Mouse (Mus musculus) left cerebral cortex, postnatal 10 days (tissue): ENCODE results near the gene Dhx15. TPM values are rescaled to one million over a fixed set of nuclear protein-coding genes. Genes with fewer than 3 reads are reported as not detected.
A peak's percentile ranks its signal among the peaks of the same experiment; 100 is the strongest.
"Not testable (repeated sequence)": the region's sequence is repeated elsewhere in the genome, so short reads cannot be mapped to it uniquely, and the experiment has no call there.

Experiments used
- DNase-seq, 2 experiments: peaks; one replicate each; pipeline ENCODE4 v3.0.0; 2021 to 2022; ENCODE audit warnings: low spot score in 2 of 2, mixed read lengths in 1 of 2; ENCODE audit errors: extremely low spot score in 1 of 2
- intact Hi-C: fragments of 180-260 bp; cut with DNase I; formaldehyde crosslinking; loops from one replicate; pipeline ENCODE4 v1.15.1; 2025
- total RNA-seq, 2 experiments: library from RNA; stranded (reverse); gene quantifications; 2 replicates each; pipeline ENCODE4 v1.2.3; 2021

Gene Dhx15
- total RNA-seq, result 10 to 100 TPM; 91.4 to 93.3 TPM

DNA sequence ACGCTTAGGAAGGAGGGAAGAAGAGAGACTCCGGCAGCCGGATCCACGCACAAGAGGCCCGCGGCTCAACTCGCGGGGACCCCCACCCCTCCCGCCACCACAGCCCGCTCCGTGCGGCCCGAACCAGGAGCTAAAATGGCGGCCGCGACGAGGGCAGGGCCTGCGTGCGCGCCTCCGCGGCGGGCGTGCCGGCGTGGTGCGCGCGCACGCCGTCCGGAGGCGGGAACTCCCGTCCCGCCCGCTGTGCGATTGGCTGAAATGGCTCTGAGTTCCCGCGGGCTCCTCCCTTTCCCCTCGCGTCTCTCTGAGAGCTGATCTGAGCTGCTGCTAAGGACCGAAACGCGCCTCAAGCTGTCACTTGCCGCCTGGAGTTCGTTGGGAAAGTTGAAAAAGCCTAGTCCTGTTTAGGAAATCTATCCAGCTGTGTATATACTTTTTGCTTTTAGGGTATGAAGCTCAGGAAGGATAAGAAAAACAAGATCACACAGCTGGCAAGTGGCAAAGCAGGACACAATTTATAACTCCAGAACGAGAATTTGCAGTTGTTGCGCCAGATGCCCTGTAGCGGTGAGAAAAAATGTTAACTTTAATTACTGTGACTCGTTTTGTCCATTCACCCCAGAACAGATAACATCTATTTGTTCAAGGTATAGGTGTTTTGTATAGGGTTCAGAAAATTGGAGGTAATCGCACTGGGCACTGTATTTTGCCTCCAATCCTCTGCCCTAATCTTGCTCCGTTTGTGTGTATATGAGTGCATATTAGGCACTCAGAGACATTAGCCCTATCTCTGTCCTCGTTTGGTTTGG is at the start of gene Dhx15:
Gene Dhx15 (minus strand): TSS at position 144 of the 809 bp plus-strand sequence.
- DNase-seq, result peak; percentile 90 to 95
- intact Hi-C loops, result no loop called here

DNA sequence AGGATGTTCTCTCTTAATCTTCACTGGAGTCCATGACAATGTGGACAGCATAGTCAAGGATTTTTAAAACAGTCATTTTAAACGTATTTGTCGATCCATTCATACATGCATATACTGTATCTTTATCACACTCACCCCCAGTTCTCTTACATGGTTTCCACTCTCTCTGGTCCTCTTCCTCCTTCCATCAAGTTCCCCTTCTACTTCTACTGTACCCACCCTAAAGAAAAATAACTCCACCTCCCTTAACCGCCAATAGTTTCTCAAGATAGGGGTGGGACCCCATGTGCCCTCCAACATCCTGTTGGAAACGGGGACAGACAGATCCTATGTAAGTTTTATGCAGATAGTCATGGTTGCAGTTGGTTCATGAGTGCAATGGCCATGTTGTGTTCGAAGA is 48.6 kb upstream of the Dhx15 start:
- no peak for DNase-seq
- intact Hi-C loops, result no loop called here

DNA sequence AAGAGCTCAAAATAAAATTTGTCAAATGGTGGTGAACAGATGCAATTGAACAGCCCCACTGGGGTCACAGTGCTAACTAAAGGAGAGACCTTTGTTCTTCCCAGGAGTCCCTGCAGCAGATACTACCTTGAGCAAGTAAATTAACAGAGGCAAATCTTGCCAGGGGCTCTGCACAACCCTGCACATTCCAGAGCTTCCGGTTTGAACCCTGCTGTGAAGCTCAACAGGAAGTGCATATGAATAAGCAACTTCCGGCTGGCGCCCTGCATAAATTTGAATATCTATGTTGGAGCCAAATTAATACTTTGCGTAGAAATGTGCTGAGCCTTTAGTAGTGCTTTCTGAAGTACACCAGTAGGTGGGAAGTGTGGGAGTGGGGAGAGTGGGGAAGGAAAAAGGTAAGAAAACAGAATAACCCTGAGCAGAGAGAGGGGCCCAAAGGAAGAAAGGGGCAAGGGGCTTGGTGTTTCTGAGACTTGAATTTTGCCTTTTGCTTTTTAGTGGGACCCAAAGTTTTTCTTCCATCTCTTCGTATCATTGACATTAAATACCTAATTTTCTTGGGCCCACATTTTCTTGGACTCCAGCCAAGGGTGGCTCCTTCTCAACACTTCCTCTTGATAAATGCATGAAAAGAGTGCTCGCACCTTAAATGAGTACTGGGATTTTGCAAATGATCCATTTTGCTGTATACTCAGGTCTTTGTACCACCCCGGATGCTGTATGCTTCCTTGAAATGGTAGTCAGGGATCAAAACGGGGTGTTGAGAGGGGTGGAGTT is 47.8 kb upstream of the Dhx15 start:
- DNase-seq, result no peak
- intact Hi-C loops, result no loop called here

DNA sequence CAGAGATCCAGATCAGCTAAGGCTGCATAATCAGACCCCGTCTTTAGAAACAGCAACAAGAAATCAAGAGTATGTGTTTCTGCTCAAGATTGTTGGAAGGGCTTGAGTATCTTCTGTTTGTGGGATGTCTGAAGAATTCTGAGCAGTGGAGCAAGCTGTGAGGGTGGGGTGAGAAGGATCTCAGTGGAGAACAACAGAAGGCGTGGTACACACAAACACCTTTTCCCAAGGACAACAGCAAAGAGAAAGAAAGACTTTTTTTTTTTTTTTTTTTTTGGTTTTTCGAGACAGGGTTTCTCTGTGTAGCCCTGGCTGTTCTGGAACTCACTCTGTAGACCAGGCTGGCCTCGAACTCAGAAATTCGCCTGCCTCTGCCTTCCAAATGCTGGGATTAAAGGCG is 46.3 kb upstream of the Dhx15 start:
- intact Hi-C loops, DNase-seq: not testable (repeated sequence)

DNA sequence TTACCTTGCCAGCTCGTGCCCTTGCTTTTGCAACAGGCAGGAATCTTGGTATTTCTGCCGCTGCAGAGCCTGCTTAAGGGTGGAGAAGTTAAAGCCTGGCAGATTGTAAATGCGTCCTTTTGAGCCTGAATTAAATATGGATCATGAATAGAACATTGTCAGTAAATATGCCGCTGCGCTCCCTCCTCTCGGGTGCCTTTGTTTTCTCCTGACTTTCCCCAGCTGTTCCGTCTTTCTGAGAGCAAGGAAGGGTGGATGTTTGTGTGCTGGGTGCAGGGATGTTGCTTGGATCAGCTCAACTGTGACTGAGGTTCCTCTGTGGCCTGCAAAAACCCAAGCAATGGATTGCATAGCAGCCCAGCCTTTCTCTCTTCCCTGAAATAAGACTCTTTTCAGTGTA is 44.3 kb upstream of the Dhx15 start:
- DNase-seq, result no peak
- intact Hi-C loops, result no loop called here

DNA sequence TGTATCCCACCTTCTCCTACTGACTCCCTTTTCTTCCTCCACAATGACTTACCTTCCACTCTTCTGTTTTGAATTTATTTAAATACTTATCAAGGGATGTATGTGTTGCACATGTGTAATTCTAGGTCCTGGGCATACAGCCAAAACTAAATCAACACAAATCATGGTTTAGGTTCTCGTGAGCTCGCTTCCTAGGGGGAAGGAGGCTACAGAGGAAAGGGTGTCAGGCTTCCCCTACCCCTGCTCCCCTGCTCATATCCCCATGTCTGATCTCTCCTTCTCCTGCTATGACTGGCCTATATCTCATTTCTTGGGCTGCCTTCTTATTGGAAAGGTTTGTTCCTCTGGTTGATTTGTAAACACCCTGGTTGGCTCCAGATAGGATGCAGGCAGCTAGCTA is 43.6 kb upstream of the Dhx15 start:
- no peak for DNase-seq
- intact Hi-C loops, result no loop called here

DNA sequence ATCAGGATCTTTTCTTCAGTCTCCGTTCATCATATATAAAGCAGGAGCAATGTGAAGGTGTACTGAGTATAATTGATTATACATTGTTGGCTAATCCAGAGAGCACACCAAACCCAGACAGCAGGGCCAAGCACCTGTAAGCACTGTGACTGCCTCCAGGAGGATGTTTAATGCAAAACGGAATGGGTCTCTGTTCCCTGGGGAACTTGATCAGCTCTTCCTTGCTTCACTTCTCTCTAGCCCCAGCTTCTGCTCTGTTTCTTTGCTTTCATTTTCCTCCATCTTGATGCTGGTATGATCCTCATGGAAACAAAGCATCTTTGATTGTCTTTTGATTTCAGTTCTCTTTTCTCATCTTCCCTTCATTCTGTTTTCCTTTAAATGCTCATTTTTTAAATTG is 42.3 kb upstream of the Dhx15 start:
- intact Hi-C loops, result no loop called here
- no peak for DNase-seq

DNA sequence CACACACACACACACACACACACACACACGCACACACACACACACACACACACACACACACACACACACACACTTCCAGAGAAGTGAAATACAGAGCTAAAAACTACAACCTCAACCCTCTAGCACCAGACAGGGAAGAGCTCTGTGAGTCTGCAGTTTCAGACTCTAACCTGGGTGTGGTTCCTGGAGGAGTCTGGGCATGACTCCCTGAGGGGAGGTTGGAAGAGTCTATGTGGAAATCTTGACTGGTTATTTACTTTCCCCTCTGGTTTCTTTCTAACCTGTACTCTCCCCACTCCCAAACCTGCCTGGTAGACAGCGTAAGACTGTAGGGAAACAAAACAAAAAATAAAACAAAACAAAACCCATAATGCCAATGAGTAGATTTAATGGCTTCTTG is 41.9 kb upstream of the Dhx15 start:
- intact Hi-C loops, result no loop called here
- DNase-seq, result no peak

DNA sequence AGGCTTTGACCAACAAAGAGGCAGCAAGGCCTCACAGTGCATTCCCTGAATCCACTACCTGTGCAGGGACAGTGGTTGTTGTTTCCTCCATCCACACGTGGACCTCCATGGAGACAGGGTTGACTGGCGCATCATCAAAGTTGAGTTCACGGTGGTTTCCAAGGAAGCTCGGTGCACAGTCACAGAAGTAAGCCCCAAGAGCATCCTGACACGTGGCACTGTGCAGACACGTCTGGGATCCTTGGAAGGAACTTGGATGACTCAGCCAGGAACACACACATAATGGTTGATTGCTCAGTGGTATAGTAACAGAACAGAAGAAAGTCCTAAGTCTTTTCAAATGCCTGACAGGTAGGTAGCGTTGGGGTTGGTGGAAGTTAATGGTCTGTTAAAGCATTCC is 40.2 kb upstream of the Dhx15 start:
- no peak for DNase-seq
- intact Hi-C loops, result no loop called here

DNA sequence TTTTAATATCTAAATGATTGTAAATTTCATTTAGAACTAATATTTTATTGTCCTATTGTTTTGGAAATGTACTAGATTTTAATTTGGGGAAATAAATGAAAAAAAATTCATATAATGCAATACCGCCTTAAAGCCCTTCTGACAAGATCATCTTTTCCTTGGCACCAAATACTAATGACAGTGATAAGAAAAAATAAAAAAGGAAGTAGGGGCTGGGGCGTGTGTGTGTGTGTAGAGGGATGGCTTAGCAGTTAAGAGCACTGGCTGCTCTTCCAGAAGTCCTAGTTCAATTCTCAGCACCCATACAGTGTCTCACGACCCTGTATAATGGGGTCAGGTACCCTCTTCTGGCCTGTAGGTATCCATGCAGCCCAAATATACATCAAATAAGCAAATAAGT is 36.4 kb upstream of the Dhx15 start:
- DNase-seq, result no peak
- intact Hi-C loops, result no loop called here

DNA sequence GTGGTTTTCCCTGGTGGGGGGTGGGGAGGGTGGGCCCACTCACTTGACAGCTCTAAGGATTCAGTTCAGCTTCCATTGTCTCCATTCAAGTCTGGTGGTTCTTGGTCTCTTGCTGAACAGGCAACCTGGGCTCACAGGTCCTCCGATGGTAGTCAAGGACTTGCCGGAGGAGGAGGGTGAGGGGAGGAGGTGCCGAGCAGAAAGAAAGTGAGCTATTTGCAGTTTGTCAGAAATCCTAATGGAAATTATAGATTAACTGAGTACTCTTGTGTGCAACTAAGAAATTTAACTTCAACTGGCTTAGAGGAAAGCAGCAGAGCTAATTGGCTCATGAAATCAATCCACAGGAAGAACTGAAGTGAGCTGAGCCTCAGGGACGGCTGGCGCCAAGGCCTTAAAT is 31.3 kb upstream of the Dhx15 start:
- intact Hi-C loops, result no loop called here
- no peak for DNase-seq

DNA sequence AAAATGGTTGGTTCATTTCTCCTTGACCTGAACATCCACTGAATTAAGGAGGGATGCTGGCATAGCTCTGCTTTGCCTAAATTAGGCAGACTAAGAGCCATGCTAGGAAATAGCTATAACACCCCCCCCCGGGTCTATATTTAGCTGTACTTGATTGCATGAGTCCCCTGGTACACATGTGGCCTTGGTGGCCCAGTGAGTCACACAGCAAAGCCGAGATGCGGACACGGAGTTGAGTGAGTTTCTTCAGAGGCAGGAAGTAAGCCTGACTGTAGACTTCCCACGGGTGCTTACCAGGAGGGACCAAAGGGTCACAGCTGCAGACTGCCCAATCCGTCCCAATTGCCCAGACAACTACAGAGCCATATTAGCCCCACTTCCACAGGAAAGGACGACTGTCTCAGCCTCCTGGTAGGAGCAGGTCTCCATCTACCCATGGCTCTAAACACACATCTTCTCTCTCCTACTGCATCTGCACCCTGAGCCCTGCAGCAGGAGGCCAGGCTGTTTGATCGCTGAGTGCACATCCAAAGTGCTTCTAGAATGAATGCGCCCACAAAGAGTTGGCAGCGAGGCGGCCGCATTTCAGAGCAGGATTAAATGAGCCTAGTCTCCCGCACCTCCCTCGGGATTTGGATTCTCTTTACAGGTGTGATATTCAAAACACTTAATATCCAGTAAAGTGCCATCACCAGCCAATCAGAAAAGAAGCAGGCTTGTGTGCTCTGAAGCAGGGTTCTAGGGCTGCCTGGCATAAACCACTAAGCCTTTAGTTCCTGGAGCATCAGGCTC is 29.9 kb upstream of the Dhx15 start:
- no peak for DNase-seq
- intact Hi-C loops, result no loop called here

DNA sequence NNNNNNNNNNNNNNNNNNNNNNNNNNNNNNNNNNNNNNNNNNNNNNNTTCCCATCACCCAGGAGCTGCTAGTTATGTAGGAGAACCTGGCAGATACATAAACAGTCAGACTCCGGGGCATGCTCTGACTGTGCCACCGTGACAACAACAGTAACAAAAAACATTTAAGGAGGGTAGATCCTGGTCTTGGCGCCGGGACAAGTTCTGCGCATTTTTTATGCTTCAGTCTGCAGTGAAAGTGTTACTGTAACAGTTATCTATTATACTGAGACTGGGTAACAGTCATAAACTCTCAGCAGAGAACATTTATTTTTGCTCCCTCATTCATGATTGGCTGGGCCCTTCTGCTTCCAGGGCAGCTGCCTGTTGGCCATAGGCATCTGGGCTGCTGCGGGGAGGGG is 27.9 kb upstream of the Dhx15 start:
- no peak for DNase-seq
- intact Hi-C loops, result no loop called here

DNA sequence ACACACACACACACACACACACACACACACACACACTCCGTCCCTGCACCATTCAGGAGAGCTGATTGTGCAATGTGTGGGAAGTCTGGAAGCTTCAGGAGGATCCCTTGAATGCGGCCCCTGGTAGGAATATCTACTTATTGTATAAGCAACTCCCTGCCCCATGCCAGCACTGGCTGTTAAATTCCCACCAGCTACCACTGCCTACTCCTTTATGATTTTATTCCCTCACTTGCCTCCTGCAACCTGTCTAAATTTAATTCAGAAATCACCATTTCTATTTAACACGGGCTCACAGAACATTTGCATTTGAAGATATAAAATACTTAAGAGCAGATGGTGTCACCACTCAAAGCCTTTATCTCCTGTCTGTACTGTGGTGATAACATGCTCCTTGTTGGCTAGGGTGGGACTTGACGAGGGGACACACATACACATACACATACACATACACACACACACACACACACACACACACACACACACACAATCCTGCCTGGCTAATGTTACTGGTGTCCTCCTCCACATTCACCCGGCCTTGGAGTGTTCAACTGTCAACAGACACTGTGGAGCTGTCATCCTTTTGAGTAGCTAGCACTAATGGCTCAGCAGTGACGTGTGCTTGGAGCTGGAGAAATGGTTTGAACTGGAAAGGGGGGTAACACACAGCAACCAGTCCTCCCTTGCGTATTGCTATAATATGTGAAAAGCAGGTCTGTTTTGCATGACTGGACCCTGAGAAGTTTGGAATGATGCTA is 23.0 kb upstream of the Dhx15 start:
- intact Hi-C loops, result no loop called here
- DNase-seq, result no peak

DNA sequence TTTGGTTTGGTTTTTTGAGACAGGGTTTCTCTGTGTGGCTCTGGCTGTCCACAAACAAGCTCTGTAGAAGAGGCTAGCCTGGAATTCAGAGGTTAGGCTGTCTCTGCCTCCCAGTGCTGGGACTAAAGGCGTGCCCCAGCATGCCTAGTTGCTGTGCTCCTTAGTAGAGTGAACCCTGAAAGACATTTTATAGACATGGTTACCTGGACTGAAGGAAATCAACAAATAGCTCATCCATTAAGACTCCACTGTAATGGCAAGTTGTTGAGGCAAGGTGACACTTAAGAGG is 810 bp upstream of the Dhx15 start:
- intact Hi-C loops, result no loop called here
- no peak for DNase-seq

DNA sequence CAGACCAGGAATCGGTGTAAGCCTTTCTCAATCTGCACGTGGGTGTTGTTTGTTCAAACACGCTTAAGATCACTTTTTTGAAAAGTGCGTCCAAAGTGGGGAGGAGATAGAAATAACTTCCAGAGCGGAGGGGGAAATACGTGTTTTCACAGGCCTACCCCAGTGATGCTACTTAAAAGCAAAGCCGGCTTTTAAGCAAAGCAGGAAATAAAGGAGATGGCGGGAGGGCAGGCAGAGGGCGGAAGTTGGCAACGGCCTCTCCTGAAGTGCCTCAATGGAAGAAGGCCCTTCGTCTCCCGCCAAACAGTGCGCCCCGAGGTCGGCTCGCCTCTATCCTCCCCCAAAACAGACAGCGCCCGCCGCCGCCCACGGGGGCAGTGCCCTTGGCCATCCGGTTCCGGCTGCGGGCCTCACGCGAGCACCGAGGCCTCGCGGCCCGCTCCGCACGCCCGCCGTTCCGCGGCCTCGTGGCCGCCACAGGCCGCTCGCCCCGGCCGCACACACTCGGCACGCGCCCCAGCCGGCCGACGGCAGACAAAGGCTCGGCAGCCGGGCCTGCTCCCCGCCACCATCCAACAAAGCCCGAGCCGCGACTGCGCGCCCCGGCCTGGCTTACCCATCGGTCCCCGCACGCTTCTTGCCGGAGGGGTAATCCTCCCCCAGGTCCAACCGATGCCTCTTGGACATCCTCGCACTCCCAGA is 499 bp downstream of the Dhx15 start:
- DNase-seq, result peak; percentile 35 to 73
- intact Hi-C loops, result no loop called here

DNA sequence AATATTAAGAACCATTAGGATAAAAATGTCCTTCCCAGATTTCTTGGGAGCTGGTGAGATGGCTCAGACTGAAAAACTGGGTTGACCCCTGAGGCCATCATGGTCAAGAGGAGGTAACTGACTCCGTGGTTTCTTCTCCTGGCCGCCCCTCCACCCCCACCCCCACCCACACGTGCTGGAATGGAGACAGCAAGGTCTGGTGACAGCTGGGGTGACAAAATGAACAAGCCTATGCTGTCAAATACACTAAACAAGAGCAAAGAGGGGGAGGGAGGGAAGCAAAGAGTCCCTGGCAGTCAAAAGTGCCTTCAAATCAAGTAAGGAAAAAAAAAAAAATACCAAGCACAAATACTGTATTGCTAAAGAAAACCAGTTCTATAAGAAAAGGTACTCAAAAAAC is 2.1 kb downstream of the Dhx15 start:
- intact Hi-C loops, result no loop called here
- DNase-seq, result no peak

DNA sequence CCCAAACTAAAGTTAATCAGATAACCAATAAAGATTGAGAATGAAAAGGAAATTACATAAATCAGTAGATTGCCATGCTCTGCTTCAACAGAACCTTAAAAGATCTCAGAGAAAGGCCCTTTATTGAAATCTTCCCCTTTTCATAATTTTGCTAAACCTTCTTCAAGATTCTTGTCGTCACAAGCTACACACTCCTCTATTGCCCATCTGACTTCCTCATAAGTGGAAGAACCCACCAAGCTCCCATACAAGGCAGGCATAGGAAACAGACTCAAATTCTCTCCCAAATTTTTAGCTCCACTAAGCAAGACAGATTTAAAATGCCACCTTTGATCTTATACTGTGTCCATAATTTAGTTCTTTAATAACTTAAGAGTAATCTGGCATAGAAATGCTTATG is 13.0 kb downstream of the Dhx15 start:
- intact Hi-C loops, result no loop called here
- DNase-seq, result no peak

DNA sequence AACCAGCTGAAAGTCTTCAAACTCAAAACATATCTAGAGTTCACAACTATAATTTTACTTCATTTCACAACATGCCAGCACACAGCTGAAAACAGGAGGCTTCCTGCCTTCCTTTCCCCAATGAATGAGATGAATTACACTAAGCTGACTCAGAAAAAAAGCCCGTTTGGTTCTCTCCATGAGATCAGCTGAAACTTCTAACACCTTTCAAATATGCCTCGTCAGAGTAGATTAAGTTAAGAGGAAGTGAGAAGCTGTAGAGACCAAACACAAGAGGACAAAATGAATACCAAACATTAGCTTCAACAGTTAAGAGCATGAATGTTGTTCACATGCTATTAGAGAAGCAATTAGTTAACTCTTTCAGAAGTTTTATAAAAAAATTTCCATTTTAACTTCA is 21.8 kb downstream of the Dhx15 start:
- DNase-seq, result no peak
- intact Hi-C loops, result no loop called here
